12 mouse cellular contexts compared by ENCODE assay signal in genomic region chr14:16444859-16445258, GRCm38 (mm10).
"Had no signal": no experiment of that assay in that cellular context is flagged by ENCODE, and none has a peak within 500 bp of the region (broad histone marks: within the 10 kb centered on the region; RNA-seq: fewer than 3 reads in every experiment).

No protein-coding gene starts in this region.

- DNase-seq: lung, adult 18-20 months; lung, embryonic 14.5 days; lung, postnatal 10 days; lung, postnatal 4 days; midbrain, embryonic 14.5 days; retina, postnatal 1 day; right cerebral cortex, adult 18-20 months; right cerebral cortex, postnatal 25 days; right cerebral cortex, postnatal 4 days; thymus, adult 18-20 months; thymus, postnatal 14 days; thymus, postnatal 36 days had no signal
